Mouse (Mus musculus): ENCODE measurements around the gene Fam98b. TPM values are rescaled to one million over a fixed set of nuclear protein-coding genes. Genes with fewer than 3 reads are reported as not detected.
A peak's percentile ranks its signal among the peaks of the same experiment; 100 is the strongest.

Gene Fam98b
- polyA plus RNA-seq (2012; fragmentation: generic; extraction: Trizol) = 26.8 TPM

GRCm38 (mm10) chr2:117249255-117250000 lies at the start of gene Fam98b:
Fam98b (plus strand) TSS chr2:117249739.
- peak within 1 kb of the TSS; percentile 80 for H3K4me2 ChIP-seq (ENCODE audit: low read depth)
- H3K36me3 ChIP-seq (ENCODE audit: control insufficient read depth, insufficient read depth) = no peaks in the 10 kb centered on the region
- peaks cover 9% of the 10 kb centered on the region for H3K27me3 ChIP-seq (ENCODE audit: control insufficient read depth, insufficient read depth, insufficient read length)
- H3K4me3 ChIP-seq = peak within 1 kb of the TSS; percentile 43
- H3ac ChIP-seq (ENCODE audit: control insufficient read depth, insufficient read length) = peak within 1 kb of the TSS; percentile 67
- H3K79me2 ChIP-seq (ENCODE audit: control insufficient read depth, insufficient read depth) = peaks cover 45% of the 10 kb centered on the region
- peak; percentile 58 for TF ChIP-seq POLR2AphosphoS2 (IDR thresholded peaks at IDR 0.05; ENCODE audit: insufficient read length, low read depth)
- TF ChIP-seq POLR2A (IDR thresholded peaks at IDR 0.05; ENCODE audit: insufficient read length, low read depth) = peak; percentile 36
- no peak for TF ChIP-seq CEBPB (IDR thresholded peaks at IDR 0.05; ENCODE audit: insufficient read depth, poor library complexity, severe bottlenecking)

GRCm38 (mm10) chr2:117200869-117201338 lies 48.6 kb upstream of the Fam98b start:
- Histone ChIP-seq H3ac (ENCODE audit: control insufficient read depth, insufficient read length) (no peak overlapping the region), H3K36me3 (ENCODE audit: control insufficient read depth, insufficient read depth) (no peaks in the 10 kb centered on the region), H3K27me3 (ENCODE audit: control insufficient read depth, insufficient read depth, insufficient read length) (no peaks in the 10 kb centered on the region), H3K79me2 (ENCODE audit: control insufficient read depth, insufficient read depth) (no peaks in the 10 kb centered on the region), H3K4me3 (no peak overlapping the region), H3K4me2 (ENCODE audit: low read depth) (no peak overlapping the region)
- TF ChIP-seq MYOG (IDR thresholded peaks at IDR 0.05; ENCODE audit: control insufficient read depth in 1 of 3, insufficient read depth in 1 of 3, insufficient read length in 2 of 3, low read depth in 2 of 3) = no peak
- TF ChIP-seq REST (IDR thresholded peaks at IDR 0.05; ENCODE audit: insufficient read depth, insufficient read length) = no peak
- TF ChIP-seq SRF (IDR thresholded peaks at IDR 0.05; ENCODE audit: control insufficient read depth, insufficient read length, low read depth) = no peak
- no peak for TF ChIP-seq TCF12 (IDR thresholded peaks at IDR 0.05; ENCODE audit: insufficient read depth, poor library complexity, severe bottlenecking)
- TF ChIP-seq MYOD1 (IDR thresholded peaks at IDR 0.05; ENCODE audit: control insufficient read depth in 1 of 3, insufficient read length in 2 of 3, low read depth in 2 of 3) = no peak
- no peak for TF ChIP-seq CEBPB (IDR thresholded peaks at IDR 0.05; ENCODE audit: insufficient read depth, poor library complexity, severe bottlenecking)
- no peak for TF ChIP-seq TCF3 (IDR thresholded peaks at IDR 0.05; ENCODE audit: insufficient read length, low read depth)
- no peak for TF ChIP-seq MAX (IDR thresholded peaks at IDR 0.05; ENCODE audit: low read depth)

GRCm38 (mm10) chr2:117203350-117203749 lies 46.2 kb upstream of the Fam98b start:
- Histone ChIP-seq H3K27me3 (ENCODE audit: control insufficient read depth, insufficient read depth, insufficient read length) (no peaks in the 10 kb centered on the region), H3K4me3 (no peak overlapping the region), H3K79me2 (ENCODE audit: control insufficient read depth, insufficient read depth) (no peaks in the 10 kb centered on the region), H3K36me3 (ENCODE audit: control insufficient read depth, insufficient read depth) (no peaks in the 10 kb centered on the region), H3ac (ENCODE audit: control insufficient read depth, insufficient read length) (no peak overlapping the region), H3K4me2 (ENCODE audit: low read depth) (no peak overlapping the region)
- TF ChIP-seq TCF3 (IDR thresholded peaks at IDR 0.05; ENCODE audit: insufficient read length, low read depth) = no peak
- TF ChIP-seq MYOD1 (IDR thresholded peaks at IDR 0.05; ENCODE audit: control insufficient read depth in 1 of 3, insufficient read length in 2 of 3, low read depth in 2 of 3) = no peak
- TF ChIP-seq REST (IDR thresholded peaks at IDR 0.05; ENCODE audit: insufficient read depth, insufficient read length) = no peak
- TF ChIP-seq MAX (IDR thresholded peaks at IDR 0.05; ENCODE audit: low read depth) = no peak
- no peak for TF ChIP-seq E2F4 (IDR thresholded peaks at IDR 0.05; ENCODE audit: insufficient read depth)
- no peak for TF ChIP-seq CEBPB (IDR thresholded peaks at IDR 0.05; ENCODE audit: insufficient read depth, poor library complexity, severe bottlenecking)
- no peak for TF ChIP-seq POLR2AphosphoS2 (IDR thresholded peaks at IDR 0.05; ENCODE audit: insufficient read length, low read depth)
- no peak for TF ChIP-seq USF1 (IDR thresholded peaks at IDR 0.05; ENCODE audit: low read depth)
- no peak for TF ChIP-seq TCF12 (IDR thresholded peaks at IDR 0.05; ENCODE audit: insufficient read depth, poor library complexity, severe bottlenecking)
- no peak for TF ChIP-seq POLR2A (IDR thresholded peaks at IDR 0.05; ENCODE audit: insufficient read length, low read depth)
- no peak for TF ChIP-seq SRF (IDR thresholded peaks at IDR 0.05; ENCODE audit: control insufficient read depth, insufficient read length, low read depth)
- no peak for TF ChIP-seq MYOG (IDR thresholded peaks at IDR 0.05; ENCODE audit: control insufficient read depth in 1 of 3, insufficient read depth in 1 of 3, insufficient read length in 2 of 3, low read depth in 2 of 3)

- Histone ChIP-seq H3K4me2 (ENCODE audit: low read depth) (no peak overlapping the region), H3ac (ENCODE audit: control insufficient read depth, insufficient read length) (no peak overlapping the region), H3K36me3 (ENCODE audit: control insufficient read depth, insufficient read depth) (no peaks in the 10 kb centered on the region), H3K4me3 (no peak overlapping the region), H3K79me2 (ENCODE audit: control insufficient read depth, insufficient read depth) (no peaks in the 10 kb centered on the region), H3K27me3 (ENCODE audit: control insufficient read depth, insufficient read depth, insufficient read length) (no peaks in the 10 kb centered on the region)
- TF ChIP-seq REST (IDR thresholded peaks at IDR 0.05; ENCODE audit: insufficient read depth, insufficient read length) = no peak
- TF ChIP-seq USF1 (IDR thresholded peaks at IDR 0.05; ENCODE audit: low read depth) = no peak
- TF ChIP-seq MYOG (IDR thresholded peaks at IDR 0.05; ENCODE audit: control insufficient read depth in 1 of 3, insufficient read depth in 1 of 3, insufficient read length in 2 of 3, low read depth in 2 of 3) = no peak
- TF ChIP-seq POLR2AphosphoS2 (IDR thresholded peaks at IDR 0.05; ENCODE audit: insufficient read length, low read depth) = no peak
- TF ChIP-seq SRF (IDR thresholded peaks at IDR 0.05; ENCODE audit: control insufficient read depth, insufficient read length, low read depth) = no peak
Observed at GRCm38 (mm10) chr2:117204534-117204933, 45.0 kb upstream of the Fam98b start.

- Histone ChIP-seq H3K4me2 (ENCODE audit: low read depth) (no peak overlapping the region), H3K79me2 (ENCODE audit: control insufficient read depth, insufficient read depth) (no peaks in the 10 kb centered on the region), H3K4me3 (no peak overlapping the region), H3K36me3 (ENCODE audit: control insufficient read depth, insufficient read depth) (no peaks in the 10 kb centered on the region), H3ac (ENCODE audit: control insufficient read depth, insufficient read length) (no peak overlapping the region), H3K27me3 (ENCODE audit: control insufficient read depth, insufficient read depth, insufficient read length) (no peaks in the 10 kb centered on the region)
- TF ChIP-seq CEBPB (IDR thresholded peaks at IDR 0.05; ENCODE audit: insufficient read depth, poor library complexity, severe bottlenecking) (no peak), POLR2A (IDR thresholded peaks at IDR 0.05; ENCODE audit: insufficient read length, low read depth) (no peak), SRF (IDR thresholded peaks at IDR 0.05; ENCODE audit: control insufficient read depth, insufficient read length, low read depth) (no peak), MAX (IDR thresholded peaks at IDR 0.05; ENCODE audit: low read depth) (no peak), TCF3 (IDR thresholded peaks at IDR 0.05; ENCODE audit: insufficient read length, low read depth) (no peak), REST (IDR thresholded peaks at IDR 0.05; ENCODE audit: insufficient read depth, insufficient read length) (no peak)
Observed at GRCm38 (mm10) chr2:117205066-117205465, 44.5 kb upstream of the Fam98b start.

Data from myocyte (in vitro differentiated cells).